Mouse (Mus musculus) cerebellum, adult 2 months (tissue): ENCODE measurements around the gene Gpx6.

Source experiments
- CTCF ChIP-seq: fragments of 200-500 bp; IDR thresholded peaks from 2 replicates; pipeline ENCODE4 v1.5.1; 2011; ENCODE audit warnings: low read depth, mild to moderate bottlenecking, control low read depth, low read length, moderate library complexity, borderline replicate concordance; ENCODE audit not compliant: insufficient read depth
- POLR2A ChIP-seq: fragments of 200-500 bp; IDR thresholded peaks from 2 replicates; pipeline ENCODE4 v1.6.1; 2011; ENCODE audit warnings: low read length, control low read depth, borderline replicate concordance; ENCODE audit not compliant: insufficient read depth

DNA sequence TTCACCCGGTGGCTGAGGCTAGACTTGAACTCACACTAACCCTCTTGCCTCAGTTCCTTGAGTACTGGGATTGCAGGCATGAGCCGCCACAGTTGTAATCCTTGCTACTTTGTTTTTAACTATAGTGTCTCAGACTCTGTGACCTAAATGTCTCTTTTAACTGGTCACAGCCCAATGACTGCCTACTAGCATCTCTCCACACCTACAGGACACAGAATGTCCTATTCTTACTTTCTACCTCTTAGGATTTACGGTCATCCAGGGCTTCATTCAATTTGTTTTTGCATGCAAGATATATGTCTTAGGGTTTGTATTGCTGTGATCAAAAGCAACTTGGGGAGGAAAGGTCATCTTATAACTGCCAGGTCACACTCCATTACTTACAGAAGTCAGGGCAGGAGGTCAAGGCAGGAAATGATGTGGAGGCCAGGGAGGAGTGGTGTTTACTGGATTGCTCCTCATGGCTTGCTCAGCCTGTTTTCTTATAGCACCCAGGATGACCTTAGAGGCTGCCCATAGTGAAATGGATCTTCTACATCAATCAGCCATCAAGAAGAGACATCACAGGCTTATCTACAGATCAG lies 7.3 kb upstream of the Gpx6 start:
- TF ChIP-seq CTCF, result no peak
- no peak for TF ChIP-seq POLR2A
